Mouse (Mus musculus) bone marrow macrophage, adult 2 months (primary cell): ENCODE data around the gene Hoxd13. TPM values are rescaled to one million over a fixed set of nuclear protein-coding genes. Genes with fewer than 3 reads are reported as not detected.

ENCODE experiments used
- H3K27ac ChIP-seq: 2 replicates; pipeline ENCODE4 v1.5.1; 2012; ENCODE audit warnings: low read depth, low read length; ENCODE audit not compliant: insufficient read depth
- H3K4me1 ChIP-seq: 2 replicates; pipeline ENCODE4 v1.6.1; 2012; ENCODE audit warnings: low read length; ENCODE audit not compliant: control insufficient read depth, insufficient read depth
- H3K4me3 ChIP-seq: 2 replicates; pipeline ENCODE4 v1.5.1; 2012; ENCODE audit warnings: mild to moderate bottlenecking, low read length, moderate library complexity; ENCODE audit not compliant: insufficient read depth
- CTCF ChIP-seq: IDR thresholded peaks from 2 replicates; pipeline ENCODE4 v1.5.1; 2012; ENCODE audit warnings: low read depth, mild to moderate bottlenecking, low read length, moderate library complexity
- POLR2A ChIP-seq: IDR thresholded peaks from 2 replicates; pipeline ENCODE4 v1.6.1; 2012; ENCODE audit warnings: mild to moderate bottlenecking, low read depth, low read length, borderline replicate concordance
- polyA plus RNA-seq: library from polyadenylated mRNA; stranded (reverse); fragments of >200 nt; gene quantifications from 2 replicates; pipeline ENCODE4 v1.2.4, GENCODE M21; 2012; ENCODE audit not compliant: missing spikeins, insufficient read depth, insufficient read length

Gene Hoxd13
- not detected in 2 replicates for polyA plus RNA-seq

GRCm38 (mm10) chr2:74667842-74668357 is at the start of gene Hoxd13:
Gene Hoxd13 (plus strand): TSS chr2:74668310.
- peak within 1 kb of the TSS; percentile 25; the same call in 1 of the 2 replicates for H3K4me3 ChIP-seq
- 0 out of 2 replicates have a peak, but pooled peaks cover 2% of the 10 kb centered on the region for H3K4me1 ChIP-seq
- TF ChIP-seq CTCF = no peak
- TF ChIP-seq POLR2A = no peak
- no peak within 1 kb of the TSS for H3K27ac ChIP-seq

- no peak for TF ChIP-seq CTCF
- no peak for TF ChIP-seq POLR2A
- Histone ChIP-seq H3K27ac (no peak overlapping the region), H3K4me1 (no peaks in the 10 kb centered on the region), H3K4me3 (no peak overlapping the region)
Measured at GRCm38 (mm10) chr2:74619676-74620246, 48.3 kb upstream of the Hoxd13 start.

DNA sequence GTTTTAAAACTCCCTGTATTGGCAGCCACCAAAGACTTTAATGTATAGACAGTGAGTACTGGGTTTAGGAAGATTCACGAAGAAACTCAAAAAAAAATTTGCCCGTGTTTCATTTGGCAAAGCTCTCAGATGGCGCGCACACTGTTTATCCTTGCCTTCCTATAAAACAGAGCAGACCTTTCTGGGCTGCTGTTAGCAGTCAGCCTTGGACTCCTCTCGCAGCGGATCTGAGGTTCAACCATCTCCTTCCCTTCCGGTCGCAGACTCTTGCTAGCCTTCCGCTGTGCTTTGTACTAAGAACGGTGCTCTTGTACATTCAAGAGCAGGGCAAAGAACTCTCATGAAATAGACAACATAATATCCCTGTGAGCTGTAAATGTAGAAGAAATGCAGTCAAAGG is 47.7 kb upstream of the Hoxd13 start:
- TF ChIP-seq CTCF (no peak), POLR2A (no peak)
- no peak overlapping the region for H3K4me3 ChIP-seq
- no peaks in the 10 kb centered on the region for H3K4me1 ChIP-seq
- no peak overlapping the region for H3K27ac ChIP-seq

DNA sequence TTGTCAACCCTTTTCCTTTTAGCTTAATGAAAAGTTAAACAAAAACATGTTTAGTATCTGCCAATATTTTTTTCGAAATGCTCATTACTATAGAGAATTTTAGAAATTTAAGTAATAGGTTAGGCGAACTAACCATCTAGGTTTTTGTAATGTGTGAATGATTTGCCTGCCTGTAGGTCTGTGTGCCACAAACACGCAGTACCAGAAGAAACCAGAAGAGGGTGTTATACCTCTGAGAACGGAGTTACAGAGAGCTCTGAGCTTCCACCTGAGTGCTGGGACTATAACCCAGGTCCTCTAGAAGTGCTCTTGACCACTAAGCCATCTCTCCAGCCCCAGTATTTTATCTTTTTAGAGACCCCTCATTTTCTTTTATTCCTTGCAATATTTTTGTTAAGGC is 32.7 kb upstream of the Hoxd13 start:
- TF ChIP-seq POLR2A (no peak), CTCF (no peak)
- H3K4me3 ChIP-seq = no peak overlapping the region
- no peak overlapping the region for H3K27ac ChIP-seq
- H3K4me1 ChIP-seq = no peaks in the 10 kb centered on the region

DNA sequence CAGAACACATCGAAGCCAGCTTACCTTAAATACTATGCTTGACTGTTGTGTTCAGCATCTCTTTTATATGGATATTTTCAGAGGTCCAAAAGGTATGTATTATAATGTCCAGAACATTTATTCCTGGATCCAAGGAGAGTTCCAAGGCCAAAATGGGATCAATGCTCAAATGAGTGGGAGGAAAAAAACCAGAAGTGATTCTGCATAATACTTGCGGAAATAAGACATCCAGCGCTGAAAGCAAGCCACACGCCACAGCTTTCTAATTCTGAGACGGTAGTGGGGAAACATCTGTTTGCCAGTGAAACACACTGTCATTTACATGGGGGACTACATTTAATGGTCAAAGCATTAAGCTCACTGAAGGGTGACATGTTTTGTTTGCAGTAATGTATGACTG is 25.7 kb upstream of the Hoxd13 start:
- Histone ChIP-seq H3K4me3 (no peak overlapping the region), H3K4me1 (no peaks in the 10 kb centered on the region), H3K27ac (no peak overlapping the region)
- TF ChIP-seq POLR2A (no peak), CTCF (no peak)

- Histone ChIP-seq H3K27ac (no peak overlapping the region), H3K4me1 (no peaks in the 10 kb centered on the region), H3K4me3 (no peak overlapping the region)
- TF ChIP-seq CTCF = no peak
Measured at GRCm38 (mm10) chr2:74645631-74646030, 22.5 kb upstream of the Hoxd13 start.

DNA sequence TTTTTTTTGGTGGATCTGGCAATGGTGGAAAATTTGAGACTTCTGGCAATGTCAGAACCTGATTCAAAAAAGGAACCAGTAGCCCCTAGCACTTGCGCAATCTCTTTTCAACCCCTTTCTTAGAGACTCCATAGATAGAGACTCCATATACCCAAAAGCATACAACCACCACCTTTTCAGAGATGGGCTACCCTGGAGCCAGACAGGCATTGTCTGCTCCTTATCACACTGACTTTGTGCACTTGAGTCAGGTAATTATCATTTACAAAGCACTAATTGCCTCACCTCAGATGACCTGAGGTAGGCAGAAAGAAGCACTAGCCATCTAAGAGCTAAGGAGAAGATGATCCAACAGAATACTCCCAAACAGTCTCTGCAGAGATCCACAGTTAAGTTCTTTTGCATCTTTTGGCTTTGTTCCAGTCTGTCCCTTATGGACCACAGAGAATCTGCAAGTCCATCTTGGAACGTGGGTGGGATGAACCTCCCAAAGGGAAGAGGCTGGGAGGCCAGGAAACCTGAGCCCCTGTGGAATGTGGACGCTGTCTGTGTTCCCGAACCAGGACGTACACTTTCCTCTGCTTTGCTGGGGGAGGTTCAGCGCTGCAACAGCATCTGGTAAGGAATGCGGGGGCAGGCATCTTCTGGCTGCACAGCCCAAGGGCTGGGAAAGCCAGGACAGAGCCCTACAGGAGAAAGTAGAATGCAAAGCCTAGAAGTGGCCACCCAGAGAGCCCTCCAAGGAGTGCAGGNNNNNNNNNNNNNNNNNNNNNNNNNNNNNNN is 20.8 kb upstream of the Hoxd13 start:
- H3K4me1 ChIP-seq = no peaks in the 10 kb centered on the region
- no peak overlapping the region for H3K4me3 ChIP-seq
- no peak overlapping the region for H3K27ac ChIP-seq
- TF ChIP-seq POLR2A (no peak), CTCF (no peak)

GRCm38 (mm10) chr2:74652996-74653340 is 15.1 kb upstream of the Hoxd13 start:
- Histone ChIP-seq H3K4me3 (no peak overlapping the region), H3K27ac (no peak overlapping the region), H3K4me1 (no peaks in the 10 kb centered on the region)
- no peak for TF ChIP-seq POLR2A
- no peak for TF ChIP-seq CTCF

- Histone ChIP-seq H3K4me1 (no peaks in the 10 kb centered on the region), H3K4me3 (no peak overlapping the region), H3K27ac (no peak overlapping the region)
- no peak for TF ChIP-seq POLR2A
- TF ChIP-seq CTCF = no peak
Measured at GRCm38 (mm10) chr2:74653781-74654535, 14.2 kb upstream of the Hoxd13 start.
